Mouse (Mus musculus) kidney, embryonic 16.5 days (tissue): ENCODE results near the gene Vapa. TPM values are rescaled to one million over a fixed set of nuclear protein-coding genes. Genes with fewer than 3 reads are reported as not detected.
"Not testable (repeated sequence)": the region's sequence is repeated elsewhere in the genome, so short reads cannot be mapped to it uniquely, and the experiment has no call there.

Source experiments
- ATAC-seq: fragments of 200-750 bp; cut with Nextera tagmentation; 2 replicates; pipeline ENCODE4 v1.8.0; 2017; ENCODE audit warnings: moderate TSS enrichment; ENCODE audit not compliant: low FRiP score, low TSS enrichment
- H3K27ac ChIP-seq: fragments of 300-500 bp; sonication (generic); 2 replicates; pipeline ENCODE4 v1.5.1; 2014; ENCODE audit warnings: low read length
- H3K27me3 ChIP-seq: fragments of 300-500 bp; sonication (generic); 2 replicates; pipeline ENCODE4 v1.6.1; 2014; ENCODE audit warnings: low read length, control low read depth, mixed read lengths; ENCODE audit not compliant: insufficient read depth
- H3K36me3 ChIP-seq: fragments of 300-500 bp; sonication (generic); 2 replicates; pipeline ENCODE4 v1.6.1; 2014; ENCODE audit warnings: low read length, control low read depth, mixed read lengths; ENCODE audit not compliant: insufficient read depth
- H3K4me1 ChIP-seq: fragments of 300-500 bp; sonication (generic); 2 replicates; pipeline ENCODE4 v1.6.1; 2014; ENCODE audit warnings: low read length, control low read depth, mixed read lengths; ENCODE audit not compliant: insufficient read depth
- H3K4me2 ChIP-seq: fragments of 300-500 bp; sonication (generic); replicated peaks from 2 replicates; pipeline ENCODE4 v1.6.1; 2014; ENCODE audit warnings: low read depth, low read length
- H3K4me3 ChIP-seq: fragments of 300-500 bp; sonication (generic); 2 replicates; pipeline ENCODE4 v1.5.1; 2014; ENCODE audit warnings: mild to moderate bottlenecking, low read length
- H3K9ac ChIP-seq: fragments of 300-500 bp; sonication (generic); replicated peaks from 2 replicates; pipeline ENCODE4 v1.6.1; 2014; ENCODE audit warnings: low read length
- H3K9me3 ChIP-seq: fragments of 300-500 bp; sonication (generic); 2 replicates; pipeline ENCODE4 v1.6.1; 2016; ENCODE audit warnings: low read length, control low read depth
- WGBS: fragments of 180-500 bp; shearing (Covaris S2); extraction: QIAGEN DNeasy Blood & Tissue Kit; methylation state at CpG from one replicate; pipeline ENCODE4 v1.1.7; 2014; 5-methylcytosine and 5-hydroxymethylcytosine counted together
- polyA plus RNA-seq: library from polyadenylated mRNA; unstranded; fragments of >200 nt; fragmentation: Nextera tagmentation; extraction: Ambion mirVana; gene quantifications from 2 replicates; pipeline ENCODE4 v1.2.1, GENCODE M21; 2015

The Vapa gene
- polyA plus RNA-seq, 1 experiment from 2014 or later: 165 TPM

- H3K36me3 ChIP-seq: no peaks in the 10 kb centered on the region
- H3K4me3 ChIP-seq: no peak overlapping the region
- H3K27ac ChIP-seq: no peak overlapping the region
- H3K27me3 ChIP-seq: no peaks in the 10 kb centered on the region
- ATAC-seq: no peak
- H3K4me2 ChIP-seq: no peak overlapping the region
- 78% methylated on average over 6 of the region's 6 CpGs for WGBS
- no peak overlapping the region for H3K9ac ChIP-seq
- no peaks in the 10 kb centered on the region for H3K4me1 ChIP-seq
- H3K9me3 ChIP-seq: no peaks in the 10 kb centered on the region
Measured at GRCm38 (mm10) chr17:65629943-65630342, 16.6 kb upstream of the Vapa start.

GRCm38 (mm10) chr17:65628823-65629532 is 15.6 kb upstream of the Vapa start:
- WGBS: 51% methylated on average over 13 of the region's 13 CpGs
- not testable (repeated sequence) for H3K9ac ChIP-seq

GRCm38 (mm10) chr17:65626301-65626700 is 12.9 kb upstream of the Vapa start:
- H3K4me2 ChIP-seq: no peak overlapping the region
- ATAC-seq: no peak
- H3K4me3 ChIP-seq: no peak overlapping the region
- no peak overlapping the region for H3K9ac ChIP-seq
- no peaks in the 10 kb centered on the region for H3K27me3 ChIP-seq
- 94% methylated on average over 6 of the region's 6 CpGs for WGBS
- no peaks in the 10 kb centered on the region for H3K36me3 ChIP-seq
- H3K27ac ChIP-seq: no peak overlapping the region
- no peaks in the 10 kb centered on the region for H3K4me1 ChIP-seq
- no peaks in the 10 kb centered on the region for H3K9me3 ChIP-seq

More at GRCm38 (mm10) chr17:65628823-65629532, 15.6 kb upstream of the Vapa start:
- H3K9me3 ChIP-seq, H3K27ac ChIP-seq, H3K27me3 ChIP-seq, H3K4me3 ChIP-seq, H3K36me3 ChIP-seq, H3K4me1 ChIP-seq, H3K4me2 ChIP-seq, ATAC-seq: not testable (repeated sequence)

- Histone ChIP-seq H3K27ac (no peak overlapping the region), H3K4me2 (no peak overlapping the region), H3K4me3 (no peak overlapping the region), H3K27me3 (no peaks in the 10 kb centered on the region), H3K9me3 (no peaks in the 10 kb centered on the region), H3K36me3 (no peaks in the 10 kb centered on the region), H3K4me1 (no peaks in the 10 kb centered on the region), H3K9ac (no peak overlapping the region)
- WGBS: 86% methylated on average over 6 of the region's 6 CpGs
- ATAC-seq: no peak
Measured at GRCm38 (mm10) chr17:65625563-65625962, 12.2 kb upstream of the Vapa start.

GRCm38 (mm10) chr17:65623130-65623529 is 9.8 kb upstream of the Vapa start:
- no peak overlapping the region for H3K9ac ChIP-seq
- H3K9me3 ChIP-seq: no peaks in the 10 kb centered on the region
- H3K4me1 ChIP-seq: no peaks in the 10 kb centered on the region
- H3K27ac ChIP-seq: no peak overlapping the region
- H3K4me2 ChIP-seq: no peak overlapping the region
- no peaks in the 10 kb centered on the region for H3K36me3 ChIP-seq
- H3K4me3 ChIP-seq: no peak overlapping the region
- no peak for ATAC-seq
- H3K27me3 ChIP-seq: no peaks in the 10 kb centered on the region

GRCm38 (mm10) chr17:65618431-65618830 is 5.1 kb upstream of the Vapa start:
- Histone ChIP-seq H3K9ac (no peak overlapping the region), H3K4me1 (no peaks in the 10 kb centered on the region), H3K27me3 (no peaks in the 10 kb centered on the region), H3K27ac (no peak overlapping the region), H3K4me3 (no peak overlapping the region), H3K4me2 (no peak overlapping the region), H3K9me3 (no peaks in the 10 kb centered on the region), H3K36me3 (no peaks in the 10 kb centered on the region)
- 85% methylated on average over 2 of the region's 2 CpGs for WGBS
- no peak for ATAC-seq

- H3K27me3 ChIP-seq: no peaks in the 10 kb centered on the region
- H3K4me3 ChIP-seq: no peak overlapping the region
- H3K27ac ChIP-seq: no peak overlapping the region
- WGBS: 43% methylated on average over 3 of the region's 3 CpGs
- H3K4me1 ChIP-seq: peaks cover 9% of the 10 kb centered on the region; the same call in 1 of the 2 replicates
- no peaks in the 10 kb centered on the region for H3K36me3 ChIP-seq
- no peak for ATAC-seq
- H3K4me2 ChIP-seq: no peak overlapping the region
- no peaks in the 10 kb centered on the region for H3K9me3 ChIP-seq
- no peak overlapping the region for H3K9ac ChIP-seq
Measured at GRCm38 (mm10) chr17:65615678-65616077, 2.3 kb upstream of the Vapa start.

GRCm38 (mm10) chr17:65614431-65614830 is 1.1 kb upstream of the Vapa start:
- Histone ChIP-seq H3K9me3 (no peaks in the 10 kb centered on the region), H3K27me3 (no peaks in the 10 kb centered on the region), H3K27ac (peak overlapping the region; percentile 99), H3K4me2 (peak overlapping the region; percentile 64), H3K36me3 (no peaks in the 10 kb centered on the region), H3K4me3 (peak overlapping the region; percentile 89), H3K4me1 (peaks cover 18% of the 10 kb centered on the region; the same call in 1 of the 2 replicates), H3K9ac (peak overlapping the region; percentile 99)
- under 1% methylated on average over 9 of the region's 9 CpGs for WGBS
- ATAC-seq: no peak

- Histone ChIP-seq H3K27ac (peak overlapping the region; percentile 99), H3K4me1 (peaks cover 27% of the 10 kb centered on the region), H3K9ac (peak overlapping the region; percentile 99), H3K4me3 (peak overlapping the region; percentile 89), H3K36me3 (no peaks in the 10 kb centered on the region), H3K4me2 (0 out of 2 replicates have a peak overlapping the region, but pooled peaks have one; percentile 10), H3K9me3 (no peaks in the 10 kb centered on the region), H3K27me3 (no peaks in the 10 kb centered on the region)
- ATAC-seq: peak; percentile 67
- under 1% methylated on average over 37 of the region's 42 CpGs for WGBS
Measured at GRCm38 (mm10) chr17:65613142-65613462, 253 bp downstream of the Vapa start.

- WGBS: 0% methylated on average over 36 of the region's 91 CpGs
- Histone ChIP-seq H3K27ac (peak overlapping the region; percentile 99), H3K4me2 (peak overlapping the region; percentile 61), H3K27me3 (no peaks in the 10 kb centered on the region), H3K9me3 (no peaks in the 10 kb centered on the region), H3K36me3 (no peaks in the 10 kb centered on the region), H3K4me3 (peak overlapping the region; percentile 89), H3K4me1 (peaks cover 31% of the 10 kb centered on the region), H3K9ac (peak overlapping the region; percentile 99)
- peak; percentile 55 for ATAC-seq
Measured at GRCm38 (mm10) chr17:65612391-65613141, 789 bp downstream of the Vapa start.
